10 mouse cellular contexts compared by ENCODE assay signal in the genomic region with DNA sequence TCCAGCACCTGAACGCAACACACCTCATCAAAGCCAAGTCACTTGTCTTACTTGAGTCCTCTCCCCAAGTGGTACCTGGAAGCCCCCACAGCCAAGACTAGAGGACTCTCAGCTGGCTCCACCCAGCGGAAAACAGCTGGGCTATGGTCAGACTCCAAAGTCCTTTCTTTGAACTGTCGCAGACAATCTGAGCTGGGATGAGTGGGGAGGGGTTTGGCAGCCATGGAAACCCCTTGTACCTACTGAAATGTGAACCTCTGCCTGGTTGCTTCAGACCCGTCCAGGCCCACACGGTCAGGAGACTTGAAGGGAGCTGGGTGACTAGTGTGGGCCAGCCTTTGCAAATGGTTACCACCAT. TPM values are rescaled to one million over a fixed set of nuclear protein-coding genes. Genes with fewer than 3 reads are reported as not detected.
DNase-seq lines count a peak whose midpoint lies in the region; ATAC-seq and TF ChIP-seq lines count a peak whose summit lies in the region.
"Had no signal": no experiment of that assay in that cellular context is flagged by ENCODE, and none has a peak within 500 bp of the region (broad histone marks: within the 10 kb centered on the region; RNA-seq: fewer than 3 reads in every experiment).

No protein-coding gene starts in this region.

- ATAC-seq in forebrain, embryonic 12.5 days (ENCODE audit: low FRiP score) = peak; percentile 55
- peak; percentile 47 for ATAC-seq in kidney, embryonic 14.5 days (ENCODE audit: low FRiP score, low TSS enrichment)
- peak; percentile 56 for ATAC-seq in liver, embryonic 16.5 days (ENCODE audit: low read depth)
- ATAC-seq: activated CD4-positive, CD25-positive, alpha-beta regulatory T cell, adult 4 months had no signal

- H3K4me2 ChIP-seq in forebrain, embryonic 12.5 days = peak overlapping the region; percentile 31
- H3K4me2 ChIP-seq in kidney, embryonic 14.5 days (replicated peaks; ENCODE audit: low read depth, low read length) = no peak overlapping the region
- H3K4me2 ChIP-seq in liver, embryonic 16.5 days (ENCODE audit: low read depth, low read length) = no peak overlapping the region

- 16% methylated on average over 5 of the region's 5 CpGs for WGBS in forebrain, embryonic 12.5 days
- WGBS in kidney, embryonic 14.5 days = 32% methylated on average over 5 of the region's 5 CpGs
- WGBS in liver, embryonic 16.5 days (ENCODE audit: insufficient replicate concordance) = 67% methylated on average over 5 of the region's 5 CpGs

- peaks cover 21% of the 10 kb centered on the region for H3K36me3 ChIP-seq in ES-Bruce4 (ENCODE audit: control insufficient read depth, insufficient read depth, low read length, poor library complexity, severe bottlenecking)
- peaks cover 51% of the 10 kb centered on the region for H3K36me3 ChIP-seq in forebrain, embryonic 12.5 days (replicated peaks)
- peaks cover 66% of the 10 kb centered on the region for H3K36me3 ChIP-seq in kidney, embryonic 14.5 days (ENCODE audit: control insufficient read depth, insufficient read depth, low read length)
- H3K36me3 ChIP-seq in liver, embryonic 16.5 days (ENCODE audit: control insufficient read depth, insufficient read depth) = peaks cover 14% of the 10 kb centered on the region

- no peak for TF ChIP-seq CTCF in ES-Bruce4 (IDR thresholded peaks at IDR 0.05; ENCODE audit: low read depth, low read length)

- no peak overlapping the region for H3K9ac ChIP-seq in ES-Bruce4 (ENCODE audit: low read depth, poor library complexity, severe bottlenecking)
- H3K9ac ChIP-seq in forebrain, embryonic 12.5 days = no peak overlapping the region
- H3K9ac ChIP-seq in kidney, embryonic 14.5 days (ENCODE audit: low read depth, low read length) = no peak overlapping the region
- H3K9ac ChIP-seq in liver, embryonic 16.5 days (ENCODE audit: low read depth, low read length) = no peak overlapping the region

- no peaks in the 10 kb centered on the region for H3K27me3 ChIP-seq in ES-Bruce4 (ENCODE audit: control insufficient read depth, insufficient read depth, low read length, poor library complexity, severe bottlenecking)
- no peaks in the 10 kb centered on the region for H3K27me3 ChIP-seq in forebrain, embryonic 12.5 days
- no peaks in the 10 kb centered on the region for H3K27me3 ChIP-seq in kidney, embryonic 14.5 days (ENCODE audit: control insufficient read depth, insufficient read depth, low read length)
- no peaks in the 10 kb centered on the region for H3K27me3 ChIP-seq in liver, embryonic 16.5 days (ENCODE audit: control insufficient read depth, insufficient read depth, low read depth, low read length)

- H3K4me1 ChIP-seq in ES-Bruce4 (ENCODE audit: control insufficient read depth, insufficient read depth, low read length) = peaks cover 5% of the 10 kb centered on the region
- peaks cover 53% of the 10 kb centered on the region for H3K4me1 ChIP-seq in forebrain, embryonic 12.5 days
- H3K4me1 ChIP-seq in kidney, embryonic 14.5 days (ENCODE audit: control insufficient read depth, insufficient read depth, low read length) = no peaks in the 10 kb centered on the region
- peaks cover 3% of the 10 kb centered on the region for H3K4me1 ChIP-seq in liver, embryonic 16.5 days (ENCODE audit: control insufficient read depth, low read depth, low read length)

- TF ChIP-seq POLR2A in ES-Bruce4 (IDR thresholded peaks at IDR 0.05; ENCODE audit: insufficient read depth, low read length) = no peak

- DNase-seq in ovary, postnatal 14 days (ENCODE audit: low spot score) = no peak
- DNase-seq in layer of hippocampus, adult 9-10 months (ENCODE audit: low spot score) = no peak
- DNase-seq in spleen, postnatal 36 days (ENCODE audit: low spot score in 2 of 2) = no peak
- DNase-seq in cerebellum, adult 11 months = no peak
- DNase-seq: lung, postnatal 10 days had no signal

- H3K27ac ChIP-seq in ES-Bruce4 (ENCODE audit: insufficient read depth, low read length) = peak overlapping the region; percentile 28; the same call in 1 of the 2 replicates
- H3K27ac ChIP-seq in forebrain, embryonic 12.5 days = peak overlapping the region; percentile 95
- no peak overlapping the region for H3K27ac ChIP-seq in kidney, embryonic 14.5 days (ENCODE audit: low read depth, low read length)
- H3K27ac ChIP-seq in liver, embryonic 16.5 days (ENCODE audit: low read length) = no peak overlapping the region

- no peaks in the 10 kb centered on the region for H3K9me3 ChIP-seq in ES-Bruce4 (replicated peaks; ENCODE audit: control insufficient read depth, insufficient read depth, low read length, poor library complexity, severe bottlenecking)
- no peaks in the 10 kb centered on the region for H3K9me3 ChIP-seq in forebrain, embryonic 12.5 days
- no peaks in the 10 kb centered on the region for H3K9me3 ChIP-seq in kidney, embryonic 14.5 days (ENCODE audit: control insufficient read depth, low read length)
- H3K9me3 ChIP-seq in liver, embryonic 16.5 days (replicated peaks; ENCODE audit: control insufficient read depth, low read length) = no peaks in the 10 kb centered on the region

- TF ChIP-seq EP300 in ES-Bruce4 (IDR thresholded peaks at IDR 0.05; ENCODE audit: insufficient read depth, low read depth, low read length) = no peak

- H3K4me3 ChIP-seq in ES-Bruce4 (ENCODE audit: low read depth, low read length) = no peak overlapping the region
- no peak overlapping the region for H3K4me3 ChIP-seq in forebrain, embryonic 12.5 days (replicated peaks)
- H3K4me3 ChIP-seq in kidney, embryonic 14.5 days (ENCODE audit: low read length) = no peak overlapping the region
- no peak overlapping the region for H3K4me3 ChIP-seq in liver, embryonic 16.5 days (ENCODE audit: low read depth, low read length)

RNA-seq across cellular contexts. Expression of gene Psmb7, which starts 58.5 kb away (rescaled TPM):
- 306 and 309 TPM in 2 replicates for polyA plus RNA-seq in ES-Bruce4 (2011; ENCODE audit: insufficient read depth, insufficient read length, low read depth, missing spikeins)
- 294 and 303 TPM in 2 replicates for polyA plus RNA-seq in forebrain, embryonic 12.5 days (2016; fragmentation: Nextera tagmentation; extraction: Ambion mirVana)
- 287 and 379 TPM in 2 replicates for polyA plus RNA-seq in kidney, embryonic 14.5 days (2014; fragmentation: Nextera tagmentation; extraction: Ambion mirVana)
- polyA plus RNA-seq in liver, embryonic 16.5 days (2015; fragmentation: Nextera tagmentation; extraction: Ambion mirVana) = 141 and 145 TPM in 2 replicates

Comparison
In these comparisons a context has a peak if more than half of its experiments do, and no peak if none do; other contexts are left out.
1. H3K27ac ChIP-seq: peak in ES-Bruce4 (single experiment) and forebrain, embryonic 12.5 days (single experiment); none in kidney, embryonic 14.5 days (single experiment) and liver, embryonic 16.5 days (single experiment).
2. Peak in every context shown above with its lines, with median percentiles within 50 percentile points of each other: ATAC-seq.